In genomic region chr13:65226657-65227056, GRCm38 (mm10) we compare ENCODE assay signal across 22 mouse cellular contexts. TPM values are rescaled to one million over a fixed set of nuclear protein-coding genes. Genes with fewer than 3 reads are reported as not detected.
"Had no signal": no experiment of that assay in that cellular context is flagged by ENCODE, and none has a peak within 500 bp of the region (broad histone marks: within the 10 kb centered on the region; RNA-seq: fewer than 3 reads in every experiment).

No protein-coding gene starts in this region.

- H3K9me3 ChIP-seq: liver, embryonic 15.5 days; lung, embryonic 15.5 days; megakaryocyte, embryonic 14.5 days; stomach, embryonic 15.5 days had no signal

- ATAC-seq: liver, postnatal 0 days; lung, postnatal 0 days; midbrain, embryonic 16.5 days had no signal

- H3K4me3 ChIP-seq: liver, embryonic 15.5 days; lung, embryonic 15.5 days; megakaryocyte, embryonic 14.5 days; myocyte; neural tube, embryonic 13.5 days; neural tube, embryonic 15.5 days; stomach, embryonic 15.5 days had no signal

- H3K4me2 ChIP-seq: liver, embryonic 15.5 days; lung, embryonic 15.5 days; midbrain, embryonic 11.5 days; neural tube, embryonic 13.5 days; neural tube, embryonic 15.5 days; stomach, embryonic 15.5 days had no signal

- DNase-seq: liver, postnatal 0 days; lung, adult 2 months; lung, postnatal 14 days; midbrain, embryonic 14.5 days; right cerebral cortex, postnatal 14 days; thymus, adult 2 months; thymus, postnatal 25 days; thymus, postnatal 4 days had no signal

- H3K9ac ChIP-seq: liver, embryonic 15.5 days; liver, postnatal 0 days; lung, embryonic 15.5 days; neural tube, embryonic 13.5 days; neural tube, embryonic 15.5 days; stomach, embryonic 15.5 days had no signal

- H3K27ac ChIP-seq: liver, embryonic 15.5 days; lung, embryonic 15.5 days; macrophage; neural tube, embryonic 13.5 days; neural tube, embryonic 15.5 days; stomach, embryonic 15.5 days; stomach, postnatal 0 days had no signal

- H3K36me3 ChIP-seq: liver, embryonic 15.5 days; lung, embryonic 15.5 days; neural tube, embryonic 13.5 days; neural tube, embryonic 15.5 days; stomach, embryonic 15.5 days had no signal

- H3K27me3 ChIP-seq: liver, embryonic 15.5 days; lung, embryonic 15.5 days; megakaryocyte, embryonic 14.5 days; neural tube, embryonic 13.5 days; neural tube, embryonic 15.5 days; stomach, embryonic 15.5 days had no signal

- H3K4me1 ChIP-seq: liver, embryonic 15.5 days; lung, embryonic 15.5 days; megakaryocyte, embryonic 14.5 days; neural tube, embryonic 13.5 days; neural tube, embryonic 15.5 days; stomach, embryonic 15.5 days had no signal

RNA-seq across cellular contexts. Expression of gene Nlrp4f, which starts 20.9 kb away (rescaled TPM):
- polyA plus RNA-seq: liver, embryonic 15.5 days; liver, postnatal 0 days; lung, adult 2 months; lung, embryonic 15.5 days; lung, postnatal 0 days; midbrain, embryonic 11.5 days; midbrain, embryonic 16.5 days; myocyte; neural tube, embryonic 13.5 days; neural tube, embryonic 15.5 days; spleen, adult 2 months; stomach, embryonic 15.5 days; stomach, postnatal 0 days had no signal

RNA-seq across cellular contexts. Expression of gene Gm10775, which starts 32.7 kb away (rescaled TPM):
- polyA plus RNA-seq: liver, embryonic 15.5 days; liver, postnatal 0 days; lung, adult 2 months; lung, embryonic 15.5 days; lung, postnatal 0 days; macrophage; midbrain, embryonic 11.5 days; midbrain, embryonic 14.5 days; myocyte; neural tube, embryonic 11.5 days; spleen, adult 2 months; stomach, embryonic 15.5 days; stomach, postnatal 0 days; thymus, adult 2 months had no signal
